Mouse (Mus musculus) myocyte (in vitro differentiated cells): ENCODE measurements around the gene Stoml1.

Experiments used
- CEBPB ChIP-seq: IDR thresholded peaks from 2 replicates; pipeline ENCODE4 v1.6.1; 2011; ENCODE audit warnings: mild to moderate bottlenecking, moderate library complexity; ENCODE audit not compliant: poor library complexity, insufficient read depth, severe bottlenecking
- MYOD1 ChIP-seq, 3 experiments: IDR thresholded peaks; one replicate each; pipeline ENCODE4 v1.6.1; 2011; ENCODE audit warnings: control low read depth in 2 of 3, low read depth in 2 of 3, mild to moderate bottlenecking in 2 of 3, moderate library complexity in 1 of 3; ENCODE audit not compliant: insufficient read length in 2 of 3, control insufficient read depth in 1 of 3
- MYOG ChIP-seq, 3 experiments: IDR thresholded peaks; one replicate each; pipeline ENCODE4 v1.6.1; 2011; ENCODE audit warnings: control low read depth in 2 of 3, low read depth in 2 of 3, mild to moderate bottlenecking in 2 of 3; ENCODE audit not compliant: insufficient read length in 2 of 3, control insufficient read depth in 1 of 3, insufficient read depth in 1 of 3
- POLR2A ChIP-seq: IDR thresholded peaks from one replicate; pipeline ENCODE4 v1.6.1; 2011; ENCODE audit warnings: low read depth, mild to moderate bottlenecking, control low read depth, moderate library complexity; ENCODE audit not compliant: insufficient read length
- USF1 ChIP-seq: IDR thresholded peaks from one replicate; pipeline ENCODE4 v1.6.1; 2011; ENCODE audit warnings: low read depth, mild to moderate bottlenecking, control low read depth, moderate library complexity

- TF ChIP-seq MYOG (IDR thresholded peaks at IDR 0.05; ENCODE audit: control insufficient read depth in 1 of 3, insufficient read depth in 1 of 3, insufficient read length in 2 of 3, low read depth in 2 of 3) (no peak), USF1 (no peak), MYOD1 (IDR thresholded peaks at IDR 0.05; ENCODE audit: control insufficient read depth in 1 of 3, insufficient read length in 2 of 3, low read depth in 2 of 3) (no peak), CEBPB (no peak), POLR2A (no peak)
Measured at GRCm38 (mm10) chr9:58276346-58276745, 23.4 kb downstream of the Stoml1 start.
